Mouse (Mus musculus) cortical plate, adult 2 months (tissue): ENCODE data around the gene Nepn. TPM values are rescaled to one million over a fixed set of nuclear protein-coding genes. Genes with fewer than 3 reads are reported as not detected.
"Not testable (repeated sequence)": the region's sequence is repeated elsewhere in the genome, so short reads cannot be mapped to it uniquely, and the experiment has no call there.

ENCODE experiments used
- H3K27ac ChIP-seq: fragments of 200-500 bp; 2 replicates; pipeline ENCODE4 v1.5.1; 2012; ENCODE audit warnings: low read length, control low read depth, inconsistent platforms; ENCODE audit not compliant: insufficient read depth
- H3K4me1 ChIP-seq: fragments of 200-500 bp; 2 replicates; pipeline ENCODE4 v1.6.1; 2011; ENCODE audit warnings: low read length; ENCODE audit not compliant: control insufficient read depth, insufficient read depth
- H3K4me3 ChIP-seq: fragments of 200-500 bp; 2 replicates; pipeline ENCODE4 v1.5.1; 2011; ENCODE audit warnings: mild to moderate bottlenecking, low read length, control low read depth; ENCODE audit not compliant: insufficient read depth
- CTCF ChIP-seq: fragments of 200-500 bp; IDR thresholded peaks from 2 replicates; pipeline ENCODE4 v1.5.1; 2011; ENCODE audit warnings: mild to moderate bottlenecking, control low read depth, low read length; ENCODE audit not compliant: insufficient read depth; ENCODE audit errors: extremely low read depth
- POLR2A ChIP-seq: fragments of 200-500 bp; IDR thresholded peaks from 2 replicates; pipeline ENCODE4 v1.6.1; 2011; ENCODE audit warnings: mild to moderate bottlenecking, low read length, control low read depth; ENCODE audit not compliant: insufficient read depth; ENCODE audit errors: extremely low read depth
- polyA plus RNA-seq: library from polyadenylated mRNA; depleted of rRNA; stranded (reverse); fragments of >200 nt; gene quantifications from 2 replicates; pipeline ENCODE4 v1.2.3, GENCODE M21; 2012; rRNA removed

Nepn gene
- 0.08 TPM in 1 of 2 replicates, not detected in the other for polyA plus RNA-seq

GRCm38 (mm10) chr10:52388922-52389430 is at the start of gene Nepn:
Gene Nepn, plus strand, starts transcription at chr10:52388972.
- Histone ChIP-seq H3K27ac (no peak within 1 kb of the TSS), H3K4me1 (no peaks in the 10 kb centered on the region), H3K4me3 (no peak within 1 kb of the TSS)
- TF ChIP-seq CTCF (no peak), POLR2A (no peak)

- H3K4me3 ChIP-seq, H3K27ac ChIP-seq, H3K4me1 ChIP-seq: not testable (repeated sequence)
These were observed 45.4 kb upstream of the Nepn start for GRCm38 (mm10) chr10:52343324-52343723.

- no peak overlapping the region for H3K4me3 ChIP-seq
- TF ChIP-seq POLR2A (no peak), CTCF (no peak)
- H3K27ac ChIP-seq: no peak overlapping the region
- H3K4me1 ChIP-seq: no peaks in the 10 kb centered on the region
These were observed 35.6 kb upstream of the Nepn start for GRCm38 (mm10) chr10:52353184-52353583.

GRCm38 (mm10) chr10:52358467-52358866 is 30.3 kb upstream of the Nepn start, which contains the start of gene Gm26741:
Gene Gm26741, plus strand, starts transcription at chr10:52358767.
- TF ChIP-seq POLR2A: no peak
- TF ChIP-seq CTCF: no peak
- H3K4me1 ChIP-seq: peaks cover 3% of the 10 kb centered on the region; the same call in 1 of the 2 replicates
- no peak within 1 kb of the TSS for H3K4me3 ChIP-seq
- H3K27ac ChIP-seq: no peak within 1 kb of the TSS

GRCm38 (mm10) chr10:52360241-52360735 is 28.5 kb upstream of the Nepn start:
- TF ChIP-seq CTCF (no peak), POLR2A (no peak)
- H3K4me1 ChIP-seq: peaks cover 3% of the 10 kb centered on the region; the same call in 1 of the 2 replicates
- H3K4me3 ChIP-seq: no peak overlapping the region
- no peak overlapping the region for H3K27ac ChIP-seq

GRCm38 (mm10) chr10:52360862-52361609 is 27.7 kb upstream of the Nepn start:
- TF ChIP-seq POLR2A (no peak), CTCF (no peak)
- H3K4me3 ChIP-seq: no peak overlapping the region

GRCm38 (mm10) chr10:52368376-52368775 is 20.4 kb upstream of the Nepn start:
- no peaks in the 10 kb centered on the region for H3K4me1 ChIP-seq
- TF ChIP-seq POLR2A: no peak
- no peak for TF ChIP-seq CTCF

More at GRCm38 (mm10) chr10:52360862-52361609, 27.7 kb upstream of the Nepn start:
- Histone ChIP-seq H3K27ac (no peak overlapping the region), H3K4me1 (peaks cover 3% of the 10 kb centered on the region; the same call in 1 of the 2 replicates)

GRCm38 (mm10) chr10:52373834-52374233 is 14.9 kb upstream of the Nepn start:
- Histone ChIP-seq H3K4me1 (peaks cover 1% of the 10 kb centered on the region; the same call in 1 of the 2 replicates), H3K4me3 (no peak overlapping the region), H3K27ac (no peak overlapping the region)
- TF ChIP-seq POLR2A: no peak
- TF ChIP-seq CTCF: no peak

More at GRCm38 (mm10) chr10:52368376-52368775, 20.4 kb upstream of the Nepn start:
- no peak overlapping the region for H3K4me3 ChIP-seq
- no peak overlapping the region for H3K27ac ChIP-seq

- Histone ChIP-seq H3K4me1 (peaks cover 1% of the 10 kb centered on the region; the same call in 1 of the 2 replicates), H3K27ac (no peak overlapping the region), H3K4me3 (no peak overlapping the region)
- TF ChIP-seq POLR2A: no peak
- no peak for TF ChIP-seq CTCF
These were observed 14.1 kb upstream of the Nepn start for GRCm38 (mm10) chr10:52374651-52375050.

- peaks cover 1% of the 10 kb centered on the region; the same call in 1 of the 2 replicates for H3K4me1 ChIP-seq
- no peak overlapping the region for H3K4me3 ChIP-seq
- no peak overlapping the region for H3K27ac ChIP-seq
- no peak for TF ChIP-seq POLR2A
- no peak for TF ChIP-seq CTCF
These were observed 12.3 kb upstream of the Nepn start for GRCm38 (mm10) chr10:52376422-52376821.
